Mouse (Mus musculus): ENCODE data around the gene Tom1l2. TPM values are rescaled to one million over a fixed set of nuclear protein-coding genes. Genes with fewer than 3 reads are reported as not detected.

The Tom1l2 gene
- polyA plus RNA-seq, 1 experiment from 2014 or later: 19.3 TPM

GRCm38 (mm10) chr11:60366239-60367019 is 13.7 kb upstream of the Tom1l2 start:
- 0 out of 2 replicates have a peak, but pooled peaks cover 5% of the 10 kb centered on the region for H3K27me3 ChIP-seq (ENCODE audit: insufficient read depth, poor library complexity, severe bottlenecking)
- DNase-seq (ENCODE audit: low spot score): no peak
- no peaks in the 10 kb centered on the region for H3K36me3 ChIP-seq
- peak overlapping the region; percentile 15; the same call in 1 of the 2 replicates for H3K4me3 ChIP-seq
- peaks cover 18% of the 10 kb centered on the region for H3K4me1 ChIP-seq
- no peaks in the 10 kb centered on the region for H3K9me3 ChIP-seq
- 20% methylated on average over 16 of the region's 16 CpGs for WGBS
- H3K27ac ChIP-seq: peak overlapping the region; percentile 85

- 66% methylated on average over 5 of the region's 5 CpGs for WGBS
- 0 out of 2 replicates have a peak, but pooled peaks cover 5% of the 10 kb centered on the region for H3K27me3 ChIP-seq (ENCODE audit: insufficient read depth, poor library complexity, severe bottlenecking)
- H3K4me3 ChIP-seq: no peak overlapping the region
- H3K4me1 ChIP-seq: peaks cover 9% of the 10 kb centered on the region
- H3K27ac ChIP-seq: no peak overlapping the region
- DNase-seq (ENCODE audit: low spot score): no peak
- no peaks in the 10 kb centered on the region for H3K36me3 ChIP-seq
- H3K9me3 ChIP-seq: no peaks in the 10 kb centered on the region
These were observed 8.0 kb upstream of the Tom1l2 start for GRCm38 (mm10) chr11:60360631-60361201.

- peaks cover 7% of the 10 kb centered on the region; the same call in 1 of the 2 replicates for H3K4me1 ChIP-seq
- H3K4me3 ChIP-seq: no peak overlapping the region
- WGBS: 79% methylated on average over 1 of the region's 1 CpGs
- H3K36me3 ChIP-seq: no peaks in the 10 kb centered on the region
- 0 out of 2 replicates have a peak, but pooled peaks cover 5% of the 10 kb centered on the region for H3K27me3 ChIP-seq (ENCODE audit: insufficient read depth, poor library complexity, severe bottlenecking)
- no peak for DNase-seq (ENCODE audit: low spot score)
- H3K27ac ChIP-seq: no peak overlapping the region
- no peaks in the 10 kb centered on the region for H3K9me3 ChIP-seq
These were observed 7.2 kb upstream of the Tom1l2 start for GRCm38 (mm10) chr11:60359936-60360335.

DNA sequence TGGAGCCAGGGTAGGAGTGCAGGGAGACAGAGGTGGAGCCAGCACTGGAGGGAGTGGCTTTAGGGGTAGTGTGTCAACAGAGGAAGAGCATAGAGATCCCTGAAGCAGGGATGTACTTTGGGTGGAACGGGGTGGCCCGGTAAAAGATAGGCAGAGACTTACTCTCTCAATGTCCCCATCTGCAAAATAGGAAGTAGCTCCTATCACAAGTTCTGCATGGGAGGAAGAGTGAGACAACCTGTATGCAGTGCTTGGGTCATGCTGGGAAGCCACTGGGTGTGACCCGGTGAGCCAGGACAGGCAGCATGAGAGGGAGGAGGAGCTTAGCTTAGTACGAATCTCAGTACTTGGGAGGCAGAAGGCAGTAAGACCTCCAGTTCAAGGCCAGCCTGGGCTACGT is 6.4 kb upstream of the Tom1l2 start:
- Histone ChIP-seq H3K4me1 (peaks cover 7% of the 10 kb centered on the region; the same call in 1 of the 2 replicates), H3K9me3 (no peaks in the 10 kb centered on the region), H3K4me3 (no peak overlapping the region), H3K27ac (no peak overlapping the region), H3K36me3 (no peaks in the 10 kb centered on the region), H3K27me3 (ENCODE audit: insufficient read depth, poor library complexity, severe bottlenecking) (0 out of 2 replicates have a peak, but pooled peaks cover 5% of the 10 kb centered on the region)
- WGBS: 63% methylated on average over 5 of the region's 5 CpGs
- no peak for DNase-seq (ENCODE audit: low spot score)

- 75% methylated on average over 7 of the region's 7 CpGs for WGBS
- Histone ChIP-seq H3K4me1 (peaks cover 7% of the 10 kb centered on the region; the same call in 1 of the 2 replicates), H3K36me3 (no peaks in the 10 kb centered on the region), H3K4me3 (no peak overlapping the region), H3K9me3 (no peaks in the 10 kb centered on the region), H3K27me3 (ENCODE audit: insufficient read depth, poor library complexity, severe bottlenecking) (0 out of 2 replicates have a peak, but pooled peaks cover under 1% of the 10 kb centered on the region), H3K27ac (no peak overlapping the region)
- no peak for DNase-seq (ENCODE audit: low spot score)
These were observed 5.8 kb upstream of the Tom1l2 start for GRCm38 (mm10) chr11:60358548-60358947.

DNA sequence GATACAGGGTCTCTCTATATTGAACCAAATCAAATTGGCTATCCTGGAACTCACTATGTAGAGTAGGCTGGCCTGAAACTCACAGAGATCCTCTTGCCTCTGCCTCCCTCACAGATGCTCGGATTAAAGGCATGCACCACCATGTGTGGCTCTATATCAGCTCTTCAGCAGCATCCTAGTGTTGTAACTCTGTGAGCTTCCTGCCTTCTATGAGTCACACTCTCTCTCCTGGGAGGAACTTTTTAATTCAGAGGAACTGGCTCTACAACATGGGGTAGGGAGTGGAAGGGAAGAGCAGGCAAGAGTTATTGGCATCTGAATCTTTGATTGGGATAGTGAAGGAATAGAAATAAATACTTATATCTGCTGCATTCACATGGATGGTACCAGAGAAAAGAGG is 4.4 kb upstream of the Tom1l2 start:
- WGBS: 52% methylated on average over 1 of the region's 1 CpGs

DNA sequence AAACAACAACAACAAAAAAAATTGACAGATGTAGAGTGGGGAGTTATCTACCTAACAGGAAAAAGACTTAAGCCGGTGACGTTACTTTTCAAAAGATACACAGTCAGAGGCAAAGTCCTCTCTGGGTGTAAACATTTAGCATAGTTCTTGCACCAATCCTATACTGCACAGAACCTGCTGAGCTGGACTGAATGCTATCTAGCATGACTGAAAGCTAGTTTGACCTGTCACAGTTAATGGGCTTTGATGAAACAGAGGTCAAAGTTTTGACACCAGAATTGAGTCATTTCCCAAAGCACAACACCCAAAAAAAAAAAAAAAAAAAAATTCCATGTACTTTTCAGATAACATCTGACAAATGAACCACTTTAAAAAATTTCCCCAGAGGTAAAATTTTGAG is 3.2 kb upstream of the Tom1l2 start:
- Histone ChIP-seq H3K27ac (no peak overlapping the region), H3K9me3 (no peaks in the 10 kb centered on the region), H3K27me3 (ENCODE audit: insufficient read depth, poor library complexity, severe bottlenecking) (no peaks in the 10 kb centered on the region), H3K36me3 (no peaks in the 10 kb centered on the region), H3K4me1 (peaks cover 20% of the 10 kb centered on the region), H3K4me3 (no peak overlapping the region)
- 79% methylated on average over 2 of the region's 2 CpGs for WGBS
- no peak for DNase-seq (ENCODE audit: low spot score)

More for the DNA sequence above, 4.4 kb upstream of the Tom1l2 start:
- Histone ChIP-seq H3K9me3 (no peaks in the 10 kb centered on the region), H3K36me3 (no peaks in the 10 kb centered on the region), H3K27ac (no peak overlapping the region), H3K4me3 (no peak overlapping the region), H3K4me1 (peaks cover 10% of the 10 kb centered on the region), H3K27me3 (ENCODE audit: insufficient read depth, poor library complexity, severe bottlenecking) (no peaks in the 10 kb centered on the region)
- no peak for DNase-seq (ENCODE audit: low spot score)

DNA sequence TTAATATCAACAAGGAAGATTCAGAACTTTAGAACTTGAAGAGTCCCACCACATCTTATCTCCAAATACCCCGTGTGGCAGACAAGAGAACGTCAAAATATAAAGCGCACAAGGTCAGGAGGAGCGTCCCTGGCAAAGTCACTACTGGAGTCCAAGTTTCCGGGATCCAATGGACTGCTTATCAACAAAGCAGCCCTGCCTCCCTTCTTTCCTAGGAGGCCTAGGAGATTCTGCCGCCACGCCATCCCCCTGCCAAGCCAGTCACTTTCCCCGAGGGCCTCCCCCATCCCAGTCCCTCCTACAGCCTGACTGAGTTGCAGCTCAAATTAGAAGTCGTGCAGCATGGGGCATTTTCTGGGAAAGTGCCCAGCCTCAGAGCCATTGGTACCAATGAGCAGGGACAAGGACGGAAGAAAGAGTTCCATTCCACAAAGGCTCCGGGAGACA is 757 bp downstream of the Tom1l2 start:
- H3K27ac ChIP-seq: peak overlapping the region; percentile 88
- no peaks in the 10 kb centered on the region for H3K9me3 ChIP-seq
- WGBS: 10% methylated on average over 11 of the region's 11 CpGs
- H3K36me3 ChIP-seq: no peaks in the 10 kb centered on the region
- peak overlapping the region; percentile 82 for H3K4me3 ChIP-seq
- peaks cover 22% of the 10 kb centered on the region for H3K4me1 ChIP-seq
- H3K27me3 ChIP-seq (ENCODE audit: insufficient read depth, poor library complexity, severe bottlenecking): no peaks in the 10 kb centered on the region
- DNase-seq (ENCODE audit: low spot score): no peak

GRCm38 (mm10) chr11:60351388-60351787 is 1.3 kb downstream of the Tom1l2 start:
- H3K27me3 ChIP-seq (ENCODE audit: insufficient read depth, poor library complexity, severe bottlenecking): no peaks in the 10 kb centered on the region
- no peaks in the 10 kb centered on the region for H3K9me3 ChIP-seq
- peaks cover 22% of the 10 kb centered on the region for H3K4me1 ChIP-seq
- DNase-seq (ENCODE audit: low spot score): no peak
- H3K4me3 ChIP-seq: peak overlapping the region; percentile 82
- no peaks in the 10 kb centered on the region for H3K36me3 ChIP-seq
- 63% methylated on average over 2 of the region's 2 CpGs for WGBS
- 0 out of 2 replicates have a peak overlapping the region, but pooled peaks have one; percentile 88 for H3K27ac ChIP-seq

GRCm38 (mm10) chr11:60346537-60346936 is 6.2 kb downstream of the Tom1l2 start:
- no peaks in the 10 kb centered on the region for H3K36me3 ChIP-seq
- H3K9me3 ChIP-seq: no peaks in the 10 kb centered on the region
- H3K27me3 ChIP-seq (ENCODE audit: insufficient read depth, poor library complexity, severe bottlenecking): no peaks in the 10 kb centered on the region
- peaks cover 13% of the 10 kb centered on the region for H3K4me1 ChIP-seq
- no peak overlapping the region for H3K27ac ChIP-seq
- no peak for DNase-seq (ENCODE audit: low spot score)
- WGBS: 74% methylated on average over 4 of the region's 4 CpGs
- no peak overlapping the region for H3K4me3 ChIP-seq

GRCm38 (mm10) chr11:60345868-60346267 is 6.8 kb downstream of the Tom1l2 start:
- DNase-seq (ENCODE audit: low spot score): no peak
- WGBS: 79% methylated on average over 4 of the region's 4 CpGs
- Histone ChIP-seq H3K36me3 (no peaks in the 10 kb centered on the region), H3K27me3 (ENCODE audit: insufficient read depth, poor library complexity, severe bottlenecking) (no peaks in the 10 kb centered on the region), H3K4me3 (no peak overlapping the region), H3K4me1 (peaks cover 9% of the 10 kb centered on the region), H3K27ac (no peak overlapping the region), H3K9me3 (no peaks in the 10 kb centered on the region)

GRCm38 (mm10) chr11:60339361-60339760 is 13.3 kb downstream of the Tom1l2 start:
- Histone ChIP-seq H3K27ac (no peak overlapping the region), H3K4me3 (no peak overlapping the region), H3K27me3 (ENCODE audit: insufficient read depth, poor library complexity, severe bottlenecking) (no peaks in the 10 kb centered on the region), H3K9me3 (no peaks in the 10 kb centered on the region), H3K4me1 (no peaks in the 10 kb centered on the region), H3K36me3 (no peaks in the 10 kb centered on the region)
- no peak for DNase-seq (ENCODE audit: low spot score)
- 88% methylated on average over 12 of the region's 12 CpGs for WGBS

GRCm38 (mm10) chr11:60338291-60338690 is 14.4 kb downstream of the Tom1l2 start:
- no peak overlapping the region for H3K27ac ChIP-seq
- no peaks in the 10 kb centered on the region for H3K4me1 ChIP-seq
- no peaks in the 10 kb centered on the region for H3K9me3 ChIP-seq
- no peaks in the 10 kb centered on the region for H3K36me3 ChIP-seq
- H3K4me3 ChIP-seq: no peak overlapping the region
- no peak for DNase-seq (ENCODE audit: low spot score)
- WGBS: 63% methylated on average over 4 of the region's 4 CpGs
- H3K27me3 ChIP-seq (ENCODE audit: insufficient read depth, poor library complexity, severe bottlenecking): no peaks in the 10 kb centered on the region

All from heart, embryonic 10.5 days (tissue).